Mouse (Mus musculus) bone marrow macrophage, adult 2 months (primary cell): ENCODE measurements around the gene Npas3.

ENCODE experiments used
- CTCF ChIP-seq: IDR thresholded peaks from 2 replicates; pipeline ENCODE4 v1.5.1; 2012; ENCODE audit warnings: low read depth, mild to moderate bottlenecking, low read length, moderate library complexity
- POLR2A ChIP-seq: IDR thresholded peaks from 2 replicates; pipeline ENCODE4 v1.6.1; 2012; ENCODE audit warnings: mild to moderate bottlenecking, low read depth, low read length, borderline replicate concordance

DNA sequence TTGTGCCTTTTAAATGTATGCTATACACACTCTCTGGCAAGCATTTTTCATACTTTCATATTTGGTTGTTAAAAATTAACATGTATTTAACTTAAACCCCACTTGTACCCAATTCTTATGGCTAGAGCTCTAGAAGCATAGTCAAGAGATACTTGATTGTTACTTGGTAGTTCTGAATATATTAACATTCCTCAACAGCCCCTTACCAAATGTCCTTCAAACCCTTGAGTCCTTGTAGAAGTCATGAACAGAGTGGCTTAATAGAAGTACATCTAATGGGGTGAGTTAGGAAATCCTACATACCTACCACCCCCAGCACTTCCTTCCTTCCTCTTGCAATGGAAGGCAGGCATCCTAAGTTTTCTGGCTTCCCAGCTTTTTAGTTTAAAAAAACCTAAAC is 766.8 kb downstream of the Npas3 start:
- TF ChIP-seq CTCF (no peak), POLR2A (no peak)
